Mouse (Mus musculus) naive thymus-derived CD4-positive, alpha-beta T cell, adult 5 months (primary cell): ENCODE measurements around the gene Rasal1. TPM values are rescaled to one million over a fixed set of nuclear protein-coding genes. Genes with fewer than 3 reads are reported as not detected.

Experiments
- polyA plus RNA-seq: library from polyadenylated mRNA; unstranded; fragments of 100-300 nt; shearing (Covaris generic); gene quantifications from one replicate; pipeline ENCODE4 v1.2.1, GENCODE M21; 2017

Gene Rasal1
- polyA plus RNA-seq = 8.6 TPM

GRCm38 (mm10) chr5:120648569-120649373, at the start of gene Rasal1:
TSS of gene Rasal1 (plus strand) at chr5:120648812.

GRCm38 (mm10) chr5:120612442-120612821, 36.2 kb upstream of the Rasal1 start, which contains the start of the genes Rita1 and Ddx54:
TSS of gene Rita1 (minus strand) at chr5:120612589.
TSS of gene Ddx54 (plus strand) at chr5:120612739.

GRCm38 (mm10) chr5:120634131-120634530, 14.5 kb upstream of the Rasal1 start, which contains the start of gene Cfap73:
TSS of gene Cfap73 (minus strand) at chr5:120634235.

GRCm38 (mm10) chr5:120711827-120712226, 63.2 kb downstream of the Rasal1 start, which contains the start of gene Dtx1:
TSS of gene Dtx1 (minus strand) at chr5:120711927.

Other genes starting within 250 kb of the Rasal1 start
- gene Lhx5, start 217.1 kb upstream of the Rasal1 start, polyA plus RNA-seq = not detected
- gene Sdsl, start 176.0 kb upstream of the Rasal1 start, polyA plus RNA-seq = not detected
- not detected for gene Sds, start 172.3 kb upstream of the Rasal1 start, polyA plus RNA-seq
- 20.0 TPM for gene Plbd2, start 145.2 kb upstream of the Rasal1 start, polyA plus RNA-seq
- 8.4 TPM for gene Slc8b1, start 137.6 kb upstream of the Rasal1 start, polyA plus RNA-seq
- gene Tpcn1, start 60.1 kb upstream of the Rasal1 start, polyA plus RNA-seq = 13.6 TPM
- 0.90 TPM for gene Iqcd, start 59.8 kb upstream of the Rasal1 start, polyA plus RNA-seq
- gene Rita1, start 36.2 kb upstream of the Rasal1 start, polyA plus RNA-seq = 4.0 TPM
- gene Ddx54, start 36.1 kb upstream of the Rasal1 start, polyA plus RNA-seq = 87.2 TPM
- gene Cfap73, start 14.6 kb upstream of the Rasal1 start, polyA plus RNA-seq = not detected
- 118 TPM for gene Dtx1, start 63.1 kb downstream of the Rasal1 start, polyA plus RNA-seq
- 3.9 TPM for gene Oas2, start 101.0 kb downstream of the Rasal1 start, polyA plus RNA-seq
- 3.4 TPM for gene Oas3, start 128.8 kb downstream of the Rasal1 start, polyA plus RNA-seq
- gene Oas1e, start 146.7 kb downstream of the Rasal1 start, polyA plus RNA-seq = not detected
- 5.8 TPM for gene Oas1c, start 163.7 kb downstream of the Rasal1 start, polyA plus RNA-seq
- gene Oas1f, start 198.6 kb downstream of the Rasal1 start, polyA plus RNA-seq = not detected
- gene Oas1h, start 212.6 kb downstream of the Rasal1 start, polyA plus RNA-seq = not detected
- gene Oas1g, start 238.8 kb downstream of the Rasal1 start, polyA plus RNA-seq = not detected